Mouse (Mus musculus) ES-E14 (cell line): ENCODE results near the gene Parp2. TPM values are rescaled to one million over a fixed set of nuclear protein-coding genes. Genes with fewer than 3 reads are reported as not detected.
"Not testable (repeated sequence)": the region's sequence is repeated elsewhere in the genome, so short reads cannot be mapped to it uniquely, and the experiment has no call there.

Experiments
- DNase-seq: peaks from one replicate; pipeline ENCODE4 v3.0.0-alpha.2; 2013; ENCODE audit warnings: low read depth, low spot score
- H3K27ac ChIP-seq: 2 replicates; pipeline ENCODE4 v1.5.1; 2012; ENCODE audit warnings: low read depth, mild to moderate bottlenecking, low read length, moderate library complexity, mixed read lengths; ENCODE audit not compliant: poor library complexity, insufficient read depth, severe bottlenecking
- H3K36me3 ChIP-seq: 2 replicates; pipeline ENCODE4 v1.6.1; 2012; ENCODE audit warnings: mild to moderate bottlenecking, low read length, moderate library complexity, mixed read lengths; ENCODE audit not compliant: control insufficient read depth, poor library complexity, insufficient read depth, severe bottlenecking
- H3K4me1 ChIP-seq, 2 experiments: fragments of 150-350 bp in 1 of 2; sonication (generic) in 1 of 2; 2 replicates each; pipeline ENCODE4 v1.6.1; 2012; ENCODE audit warnings: low read length in 2 of 2, mild to moderate bottlenecking in 1 of 2, mixed read lengths in 1 of 2; ENCODE audit not compliant: control insufficient read depth in 2 of 2, insufficient read depth in 2 of 2, poor library complexity in 1 of 2
- H3K4me3 ChIP-seq, 2 experiments: fragments of 150-350 bp in 1 of 2; sonication (generic) in 1 of 2; 2 replicates each; pipeline ENCODE4 v1.5.1; 2012; ENCODE audit warnings: low read length in 2 of 2, low read depth in 1 of 2, mild to moderate bottlenecking in 1 of 2, mixed read lengths in 1 of 2; ENCODE audit not compliant: insufficient read depth in 1 of 2, poor library complexity in 1 of 2, severe bottlenecking in 1 of 2
- H3K9ac ChIP-seq: 2 replicates; pipeline ENCODE4 v1.6.1; 2012; ENCODE audit warnings: low read depth, mild to moderate bottlenecking, low read length, mixed read lengths; ENCODE audit not compliant: poor library complexity, insufficient read depth, severe bottlenecking
- H3K9me3 ChIP-seq: fragments of 150-350 bp; sonication (generic); 2 replicates; pipeline ENCODE4 v1.6.1; 2012; ENCODE audit warnings: low read depth, mild to moderate bottlenecking, low read length; ENCODE audit not compliant: control insufficient read depth, insufficient read depth
- CHD2 ChIP-seq: IDR thresholded peaks from 2 replicates; pipeline ENCODE4 v1.6.1; 2014; ENCODE audit warnings: mild to moderate bottlenecking, low read depth, low read length, inconsistent platforms
- HCFC1 ChIP-seq: IDR thresholded peaks from 2 replicates; pipeline ENCODE4 v1.6.1; 2012; ENCODE audit warnings: low read length, inconsistent platforms, borderline replicate concordance; ENCODE audit not compliant: insufficient read depth
- MAFK ChIP-seq: IDR thresholded peaks from 2 replicates; pipeline ENCODE4 v1.6.1; 2014; ENCODE audit warnings: mild to moderate bottlenecking, low read depth, low read length, inconsistent platforms; ENCODE audit not compliant: insufficient read depth
- ZC3H11A ChIP-seq: IDR thresholded peaks from 2 replicates; pipeline ENCODE4 v1.6.1; 2012; ENCODE audit warnings: low read depth, mild to moderate bottlenecking, inconsistent platforms, low read length, borderline replicate concordance
- ZNF384 ChIP-seq: IDR thresholded peaks from 2 replicates; pipeline ENCODE4 v1.6.1; 2012; ENCODE audit warnings: low read depth, low read length, inconsistent platforms
- in situ Hi-C, 2 experiments: fragments of 600-800 bp; cut with MboI; formaldehyde crosslinking; loops; one replicate each; pipeline ENCODE4 v1.15.1; 2025; ENCODE audit warnings: low sequenced_read_pairs in 2 of 2, inconsistent platforms in 1 of 2; ENCODE audit not compliant: unreplicated experiment in 2 of 2
- total RNA-seq: library from RNA; depleted of rRNA; stranded (reverse); fragments of 300-350 nt; gene quantifications from 2 replicates; pipeline ENCODE4 v1.2.3, GENCODE M21; 2012

The Parp2 gene
- total RNA-seq, 1 experiment = 44.7 TPM

GRCm38 (mm10) chr14:50799502-50800259 lies 8.0 kb upstream of the Parp2 start:
- peak overlapping the region; percentile 78; the same call in 1 of the 2 replicates for H3K9ac ChIP-seq
- no peak for DNase-seq
- in situ Hi-C loops = no loop called here
- H3K9me3 ChIP-seq = no peaks in the 10 kb centered on the region
- H3K36me3 ChIP-seq = peaks cover 45% of the 10 kb centered on the region
- peak overlapping the region; percentile 24; the same call in 1 of the 2 replicates for H3K27ac ChIP-seq
- TF ChIP-seq ZC3H11A (no peak), HCFC1 (no peak), MAFK (no peak), CHD2 (no peak), ZNF384 (no peak)
- peaks cover 0 to 2% of the 10 kb centered on the region in 2 experiments; a peak in 1 of 4 replicates for H3K4me1 ChIP-seq
- peak overlapping the region in 1 of 2 experiments; percentile 97; a peak in 2 of 4 replicates for H3K4me3 ChIP-seq

GRCm38 (mm10) chr14:50802441-50802840 lies 5.2 kb upstream of the Parp2 start:
- in situ Hi-C loops = no loop called here
- H3K9ac ChIP-seq = peak overlapping the region; percentile 92
- peaks cover 0 to 2% of the 10 kb centered on the region in 2 experiments; a peak in 1 of 4 replicates for H3K4me1 ChIP-seq
- peak overlapping the region; percentile 72; the same call in 1 of the 2 replicates for H3K27ac ChIP-seq
- no peaks in the 10 kb centered on the region for H3K9me3 ChIP-seq
- no peak for TF ChIP-seq HCFC1
- no peak for TF ChIP-seq CHD2
- no peak for TF ChIP-seq MAFK
- peaks cover 45% of the 10 kb centered on the region for H3K36me3 ChIP-seq
- no peak for DNase-seq
- H3K4me3 ChIP-seq = peak overlapping the region; percentile 37 to 97

GRCm38 (mm10) chr14:50802843-50803562 lies 4.6 kb upstream of the Parp2 start:
- Histone ChIP-seq H3K4me1 (peaks cover 0 to 2% of the 10 kb centered on the region in 2 experiments; a peak in 1 of 4 replicates), H3K4me3 (peak overlapping the region; percentile 80 to 97), H3K9me3 (no peaks in the 10 kb centered on the region), H3K36me3 (peaks cover 41% of the 10 kb centered on the region), H3K9ac (peak overlapping the region; percentile 92), H3K27ac (peak overlapping the region; percentile 81; the same call in 1 of the 2 replicates)
- no peak for DNase-seq
- in situ Hi-C loops = no loop called here
- TF ChIP-seq MAFK (no peak), ZNF384 (no peak)

DNA sequence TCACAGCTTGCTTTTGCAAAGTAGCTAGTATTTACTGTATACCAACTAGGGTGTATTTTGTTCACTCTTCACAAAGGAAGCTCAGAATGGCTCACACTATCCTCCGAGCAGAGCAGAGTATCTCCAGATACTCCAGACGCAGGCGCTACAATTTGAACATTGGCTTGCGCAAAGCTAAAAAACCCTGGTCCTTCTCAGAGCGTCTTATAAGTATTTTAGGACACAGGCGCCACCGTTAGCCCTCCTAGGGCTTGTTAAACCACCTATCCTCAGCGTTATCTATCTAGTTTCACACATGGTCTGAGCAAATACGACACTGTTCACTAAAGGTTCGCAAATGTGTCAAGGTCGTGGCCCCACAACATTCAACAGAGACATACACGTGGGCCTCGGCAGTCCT lies 3.0 kb upstream of the Parp2 start:
- no peak for DNase-seq
- in situ Hi-C loops = no loop called here

DNA sequence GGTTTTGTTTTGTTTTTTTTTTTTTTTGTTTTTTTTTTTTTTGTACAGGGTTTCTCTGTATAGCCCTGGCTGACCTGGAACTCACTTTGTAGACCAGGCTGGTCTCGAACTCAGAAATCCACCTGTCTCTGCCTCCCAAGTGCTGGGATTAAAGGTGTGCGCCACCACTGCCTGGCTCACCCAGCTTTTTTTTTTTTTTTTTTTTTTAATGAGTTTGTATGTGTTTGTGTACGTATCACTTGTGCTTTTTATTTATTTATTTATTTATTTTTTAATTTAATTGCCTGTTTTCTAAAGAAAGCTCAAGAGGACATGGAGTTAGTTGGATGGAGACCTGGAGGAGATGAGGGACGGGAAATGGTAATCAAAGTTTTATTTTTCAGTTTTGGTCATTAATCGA lies 1.2 kb upstream of the Parp2 start:
- H3K27ac ChIP-seq, DNase-seq, H3K9ac ChIP-seq, H3K4me1 ChIP-seq, in situ Hi-C loops, H3K9me3 ChIP-seq: not testable (repeated sequence)
- Histone ChIP-seq H3K4me3 (peak overlapping the region in 1 of 2 experiments; percentile 58; a peak in 1 of 4 replicates), H3K36me3 (peaks cover 25% of the 10 kb centered on the region)

More for the DNA sequence above, 3.0 kb upstream of the Parp2 start:
- Histone ChIP-seq H3K27ac (peak overlapping the region; percentile 76; the same call in 1 of the 2 replicates), H3K4me1 (peaks cover 3 to 5% of the 10 kb centered on the region in 2 experiments; a peak in 3 of 4 replicates), H3K36me3 (peaks cover 28% of the 10 kb centered on the region), H3K9me3 (no peaks in the 10 kb centered on the region), H3K4me3 (peak overlapping the region; percentile 80 to 97), H3K9ac (peak overlapping the region; percentile 92)
- no peak for TF ChIP-seq CHD2
- TF ChIP-seq ZNF384 = no peak
- TF ChIP-seq ZC3H11A = no peak
- TF ChIP-seq HCFC1 = no peak
- TF ChIP-seq MAFK = no peak
